Mouse (Mus musculus) lung, postnatal 0 days (tissue): Measurements from ENCODE around the gene Prpf31. TPM values are rescaled to one million over a fixed set of nuclear protein-coding genes. Genes with fewer than 3 reads are reported as not detected.

Experiments used
- ATAC-seq: fragments of 200-750 bp; cut with Nextera tagmentation; 2 replicates; pipeline ENCODE4 v1.8.0; 2017; ENCODE audit warnings: moderate library complexity
- DNase-seq: peaks from one replicate; pipeline ENCODE4 v3.0.0-alpha.2; 2016; ENCODE audit warnings: low spot score
- H3K27ac ChIP-seq: fragments of 300-500 bp; sonication (generic); 2 replicates; pipeline ENCODE4 v1.5.1; 2014; ENCODE audit warnings: antibody characterized with exemption, mild to moderate bottlenecking, low read length, mixed read lengths
- H3K27me3 ChIP-seq: fragments of 300-500 bp; sonication (generic); replicated peaks from 2 replicates; pipeline ENCODE4 v1.6.1; 2014; ENCODE audit warnings: low read length, mixed read lengths; ENCODE audit not compliant: insufficient read depth
- H3K36me3 ChIP-seq: fragments of 300-500 bp; sonication (generic); 2 replicates; pipeline ENCODE4 v1.6.1; 2014; ENCODE audit warnings: low read length, mixed read lengths; ENCODE audit not compliant: insufficient read depth
- H3K4me1 ChIP-seq: fragments of 300-500 bp; sonication (generic); 2 replicates; pipeline ENCODE4 v1.6.1; 2014; ENCODE audit warnings: antibody characterized with exemption, low read depth, low read length, mixed read lengths; ENCODE audit not compliant: insufficient read depth
- H3K4me2 ChIP-seq: fragments of 300-500 bp; sonication (generic); replicated peaks from 2 replicates; pipeline ENCODE4 v1.6.1; 2014; ENCODE audit warnings: low read depth, mild to moderate bottlenecking, low read length, moderate library complexity, mixed read lengths
- H3K4me3 ChIP-seq: fragments of 300-500 bp; sonication (generic); 2 replicates; pipeline ENCODE4 v1.5.1; 2014; ENCODE audit warnings: low read depth, low read length
- H3K9ac ChIP-seq: fragments of 300-500 bp; sonication (generic); replicated peaks from 2 replicates; pipeline ENCODE4 v1.6.1; 2014; ENCODE audit warnings: low read depth, mild to moderate bottlenecking
- H3K9me3 ChIP-seq: fragments of 300-500 bp; sonication (generic); 2 replicates; pipeline ENCODE4 v1.6.1; 2016; ENCODE audit warnings: low read length, mixed read lengths
- CTCF ChIP-seq: IDR thresholded peaks from 2 replicates; pipeline ENCODE4 v1.5.1; 2016; ENCODE audit warnings: antibody characterized with exemption, mild to moderate bottlenecking
- EP300 ChIP-seq: IDR thresholded peaks from 2 replicates; pipeline ENCODE4 v1.6.1; 2016; ENCODE audit warnings: antibody characterized with exemption, mild to moderate bottlenecking, control low read depth
- WGBS: fragments of 180-500 bp; shearing (Covaris S2); extraction: QIAGEN DNeasy Blood & Tissue Kit; methylation state at CpG from one replicate; pipeline ENCODE4 v1.1.7; 2014; 5-methylcytosine and 5-hydroxymethylcytosine counted together
- polyA plus RNA-seq: library from polyadenylated mRNA; unstranded; fragments of >200 nt; fragmentation: Nextera tagmentation; extraction: Ambion mirVana; gene quantifications from 2 replicates; pipeline ENCODE4 v1.2.1, GENCODE M21; 2015

Prpf31 gene
- polyA plus RNA-seq, 1 experiment from 2014 or later, result 36.6 TPM

- H3K9me3 ChIP-seq, result no peaks in the 10 kb centered on the region
- no peaks in the 10 kb centered on the region for H3K27me3 ChIP-seq
- H3K27ac ChIP-seq, result no peak overlapping the region
- ATAC-seq (no peak), DNase-seq (no peak)
- no peak overlapping the region for H3K4me2 ChIP-seq
- 78% methylated on average over 3 of the region's 3 CpGs for WGBS
- no peak overlapping the region for H3K4me3 ChIP-seq
- TF ChIP-seq EP300, result no peak
- TF ChIP-seq CTCF, result no peak
- H3K4me1 ChIP-seq, result no peaks in the 10 kb centered on the region
- H3K9ac ChIP-seq, result no peak overlapping the region
- H3K36me3 ChIP-seq, result no peaks in the 10 kb centered on the region
Measured at GRCm38 (mm10) chr7:3675228-3675548, 45.4 kb downstream of the Prpf31 start.

GRCm38 (mm10) chr7:3676371-3676770 is 46.6 kb downstream of the Prpf31 start:
- Histone ChIP-seq H3K4me1 (no peaks in the 10 kb centered on the region), H3K9me3 (no peaks in the 10 kb centered on the region), H3K27ac (peak overlapping the region; percentile 64; the same call in 1 of the 2 replicates), H3K27me3 (no peaks in the 10 kb centered on the region), H3K36me3 (no peaks in the 10 kb centered on the region), H3K4me2 (peak overlapping the region; percentile 48), H3K4me3 (peak overlapping the region; percentile 25; the same call in 1 of the 2 replicates), H3K9ac (no peak overlapping the region; the same call in 1 of the 2 replicates)
- DNase-seq (peak; percentile 42), ATAC-seq (peak; percentile 43; the same call in 1 of the 2 replicates)
- 80% methylated on average over 12 of the region's 12 CpGs for WGBS
- TF ChIP-seq CTCF (no peak), EP300 (no peak)

- Histone ChIP-seq H3K36me3 (no peaks in the 10 kb centered on the region), H3K27ac (peak within 1 kb of the TSS; percentile 64; the same call in 1 of the 2 replicates), H3K4me2 (peak within 1 kb of the TSS; percentile 48), H3K4me3 (peak within 1 kb of the TSS; percentile 25), H3K27me3 (no peaks in the 10 kb centered on the region), H3K9me3 (no peaks in the 10 kb centered on the region), H3K4me1 (no peaks in the 10 kb centered on the region), H3K9ac (peak within 1 kb of the TSS; percentile 29)
- WGBS, result 34% methylated on average over 9 of the region's 9 CpGs
- DNase-seq (peak; percentile 74), ATAC-seq (peak; percentile 85)
- TF ChIP-seq EP300, result no peak
- TF ChIP-seq CTCF, result peak; percentile 48
Measured at GRCm38 (mm10) chr7:3677342-3677741, 47.6 kb downstream of the Prpf31 start, which contains the start of gene Tmc4. Gene Tmc4, minus strand, starts transcription at chr7:3677553.

- TF ChIP-seq EP300 (no peak), CTCF (no peak)
- Histone ChIP-seq H3K9me3 (no peaks in the 10 kb centered on the region), H3K9ac (no peak overlapping the region), H3K27me3 (no peaks in the 10 kb centered on the region), H3K4me2 (no peak overlapping the region), H3K36me3 (0 out of 2 replicates have a peak, but pooled peaks cover 5% of the 10 kb centered on the region), H3K4me3 (no peak overlapping the region), H3K4me1 (no peaks in the 10 kb centered on the region), H3K27ac (no peak overlapping the region)
- WGBS, result 72% methylated on average over 10 of the region's 10 CpGs
- DNase-seq (no peak), ATAC-seq (no peak)
Measured at GRCm38 (mm10) chr7:3683908-3684550, 54.2 kb downstream of the Prpf31 start.

- 84% methylated on average over 8 of the region's 8 CpGs for WGBS
- Histone ChIP-seq H3K4me3 (no peak overlapping the region), H3K9ac (no peak overlapping the region), H3K27me3 (no peaks in the 10 kb centered on the region), H3K4me2 (no peak overlapping the region), H3K36me3 (0 out of 2 replicates have a peak, but pooled peaks cover 5% of the 10 kb centered on the region), H3K27ac (no peak overlapping the region), H3K9me3 (no peaks in the 10 kb centered on the region), H3K4me1 (no peaks in the 10 kb centered on the region)
- ATAC-seq, result no peak
- TF ChIP-seq EP300 (no peak), CTCF (no peak)
- no peak for DNase-seq
Measured at GRCm38 (mm10) chr7:3684698-3685097, 54.9 kb downstream of the Prpf31 start.

GRCm38 (mm10) chr7:3685400-3686187 is 55.8 kb downstream of the Prpf31 start:
- Histone ChIP-seq H3K36me3 (0 out of 2 replicates have a peak, but pooled peaks cover 5% of the 10 kb centered on the region), H3K9me3 (no peaks in the 10 kb centered on the region), H3K9ac (no peak overlapping the region), H3K4me3 (no peak overlapping the region), H3K4me1 (no peaks in the 10 kb centered on the region), H3K27me3 (no peaks in the 10 kb centered on the region), H3K27ac (no peak overlapping the region), H3K4me2 (no peak overlapping the region)
- DNase-seq, result no peak
- WGBS, result 91% methylated on average over 29 of the region's 31 CpGs
- TF ChIP-seq CTCF (no peak), EP300 (no peak)
- no peak for ATAC-seq
